Mouse (Mus musculus): ENCODE results near the gene Olfr1412. TPM values are rescaled to one million over a fixed set of nuclear protein-coding genes. Genes with fewer than 3 reads are reported as not detected.

Gene Olfr1412
- polyA plus RNA-seq (2015; fragmentation: Nextera tagmentation; extraction: Ambion mirVana): not detected in 2 replicates

DNA sequence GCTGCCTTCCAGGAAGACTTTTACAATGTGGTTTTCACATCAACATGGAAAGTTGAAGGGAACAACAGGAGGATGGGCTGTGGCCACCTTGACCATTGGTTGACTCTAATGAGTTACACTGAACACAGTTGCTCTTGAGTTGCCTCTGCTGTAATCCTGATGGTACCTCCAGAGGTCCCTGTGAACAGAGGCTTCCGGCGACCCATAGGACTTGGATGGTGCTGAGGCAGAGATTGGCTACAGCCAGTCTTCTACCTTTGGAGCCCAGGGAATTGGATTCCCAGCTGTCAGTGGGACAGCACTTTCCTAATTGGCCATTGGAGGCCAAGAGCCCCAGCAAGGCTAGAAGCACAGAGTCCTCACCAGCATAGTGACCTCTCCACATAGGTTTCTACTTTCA lies at the start of gene Olfr1412:
TSS of gene Olfr1412 (plus strand) at position 301 of the 400 bp plus-strand sequence.
- no peak within 1 kb of the TSS for H3K4me3 ChIP-seq (ENCODE audit: low read depth, low read length)
- no peaks in the 10 kb centered on the region for H3K4me1 ChIP-seq (replicated peaks; ENCODE audit: control insufficient read depth, insufficient read depth)
- no peaks in the 10 kb centered on the region for H3K9me3 ChIP-seq (ENCODE audit: control insufficient read depth, low read length)
- WGBS: 88% methylated on average over 2 of the region's 2 CpGs
- no peak within 1 kb of the TSS for H3K9ac ChIP-seq (ENCODE audit: low read length)
- no peak within 1 kb of the TSS for H3K4me2 ChIP-seq (replicated peaks; ENCODE audit: low read depth)
- H3K27me3 ChIP-seq (ENCODE audit: control insufficient read depth, insufficient read depth, low read length): no peaks in the 10 kb centered on the region
- DNase-seq (ENCODE audit: low spot score): no peak
- no peaks in the 10 kb centered on the region for H3K36me3 ChIP-seq (ENCODE audit: control insufficient read depth, insufficient read depth, low read length)
- no peak for ATAC-seq (ENCODE audit: low FRiP score, low TSS enrichment)
- TF ChIP-seq EP300 (optimal IDR thresholded peaks at IDR 0.05) (no peak), CTCF (IDR thresholded peaks at IDR 0.05; ENCODE audit: low read depth) (no peak)
- no peak within 1 kb of the TSS for H3K27ac ChIP-seq (replicated peaks)

DNA sequence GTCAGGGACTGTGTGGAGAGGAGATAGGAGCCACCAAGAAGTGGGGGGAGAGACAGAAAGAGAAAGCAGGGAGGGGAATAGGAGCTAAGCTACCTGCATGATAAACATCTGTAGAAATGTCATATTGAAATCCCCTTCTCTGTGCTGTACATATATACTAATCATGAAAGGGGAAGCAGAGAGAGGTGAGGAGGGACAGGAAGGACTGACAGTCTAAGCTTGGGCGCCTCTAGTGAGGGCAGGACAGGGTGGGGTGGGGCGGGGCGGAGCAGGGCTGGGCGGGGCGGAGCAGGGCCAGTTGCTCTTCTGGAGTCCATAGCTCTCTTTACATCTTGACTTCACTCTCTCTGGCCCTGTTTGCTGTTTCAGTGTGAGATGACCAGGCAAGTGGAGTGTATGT lies 48.6 kb upstream of the Olfr1412 start:
- 42% methylated on average over 5 of the region's 5 CpGs for whole genome bisulfite sequencing
- Histone ChIP-seq H3K27me3 (ENCODE audit: control insufficient read depth, insufficient read depth, low read length) (no peaks in the 10 kb centered on the region), H3K4me2 (replicated peaks; ENCODE audit: low read depth) (no peak overlapping the region), H3K27ac (replicated peaks) (no peak overlapping the region), H3K4me1 (replicated peaks; ENCODE audit: control insufficient read depth, insufficient read depth) (no peaks in the 10 kb centered on the region), H3K36me3 (ENCODE audit: control insufficient read depth, insufficient read depth, low read length) (no peaks in the 10 kb centered on the region), H3K9ac (ENCODE audit: low read length) (no peak overlapping the region), H3K9me3 (ENCODE audit: control insufficient read depth, low read length) (no peaks in the 10 kb centered on the region), H3K4me3 (ENCODE audit: low read depth, low read length) (no peak overlapping the region)
- TF ChIP-seq EP300 (optimal IDR thresholded peaks at IDR 0.05) (no peak), CTCF (IDR thresholded peaks at IDR 0.05; ENCODE audit: low read depth) (no peak)
- DNase-seq (ENCODE audit: low spot score) (no peak), ATAC-seq (ENCODE audit: low FRiP score, low TSS enrichment) (no peak)

DNA sequence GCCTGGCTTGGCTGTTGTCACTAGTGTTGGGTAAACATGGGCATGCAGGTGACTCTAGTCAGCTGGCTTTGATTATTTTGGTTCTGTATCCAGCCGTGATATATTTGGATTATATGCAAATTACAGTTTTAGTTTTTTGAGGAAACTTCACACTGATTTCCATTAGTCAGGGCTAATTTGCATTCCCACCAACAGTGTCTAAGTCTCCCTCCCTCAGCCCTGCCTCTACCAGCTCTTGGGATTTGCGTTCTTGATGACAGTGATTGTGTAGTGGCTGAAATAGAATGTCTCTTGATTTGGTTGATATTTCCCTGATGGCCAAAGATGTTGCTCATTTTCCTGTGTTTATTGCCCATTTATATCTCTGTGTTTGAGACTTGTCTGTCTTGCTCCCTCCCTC lies 46.5 kb upstream of the Olfr1412 start:
- no peak overlapping the region for H3K4me3 ChIP-seq (ENCODE audit: low read depth, low read length)
- no peaks in the 10 kb centered on the region for H3K36me3 ChIP-seq (ENCODE audit: control insufficient read depth, insufficient read depth, low read length)
- H3K9ac ChIP-seq (ENCODE audit: low read length): no peak overlapping the region
- H3K27ac ChIP-seq (replicated peaks): no peak overlapping the region
- ATAC-seq (ENCODE audit: low FRiP score, low TSS enrichment) (no peak), DNase-seq (ENCODE audit: low spot score) (no peak)
- 36% methylated on average over 2 of the region's 2 CpGs for WGBS
- H3K9me3 ChIP-seq (ENCODE audit: control insufficient read depth, low read length): no peaks in the 10 kb centered on the region
- H3K4me1 ChIP-seq (replicated peaks; ENCODE audit: control insufficient read depth, insufficient read depth): no peaks in the 10 kb centered on the region
- H3K27me3 ChIP-seq (ENCODE audit: control insufficient read depth, insufficient read depth, low read length): no peaks in the 10 kb centered on the region
- H3K4me2 ChIP-seq (replicated peaks; ENCODE audit: low read depth): no peak overlapping the region
- TF ChIP-seq CTCF (IDR thresholded peaks at IDR 0.05; ENCODE audit: low read depth): no peak
- no peak for TF ChIP-seq EP300 (optimal IDR thresholded peaks at IDR 0.05)

DNA sequence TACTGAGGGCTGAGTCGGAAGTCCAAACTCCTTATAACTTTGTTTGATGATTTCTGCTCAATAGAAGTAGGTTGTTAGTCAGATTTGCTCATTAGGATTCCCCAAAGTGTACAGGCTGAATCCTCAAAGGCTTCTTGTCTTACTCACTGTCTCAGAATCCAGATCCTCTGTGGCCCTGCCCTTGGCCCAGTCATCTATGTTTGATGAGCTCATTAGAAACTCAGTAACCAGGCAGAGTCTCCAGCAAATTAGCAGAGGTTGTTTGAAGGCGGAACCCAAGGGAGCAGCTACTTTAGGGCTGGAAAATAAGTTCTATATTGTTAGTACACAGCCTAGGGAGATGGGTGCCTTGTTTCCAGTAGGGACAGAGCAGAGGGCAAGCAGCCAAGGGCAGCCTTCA lies 39.6 kb upstream of the Olfr1412 start:
- Histone ChIP-seq H3K36me3 (ENCODE audit: control insufficient read depth, insufficient read depth, low read length) (no peaks in the 10 kb centered on the region), H3K4me2 (replicated peaks; ENCODE audit: low read depth) (no peak overlapping the region), H3K27ac (replicated peaks) (no peak overlapping the region), H3K9ac (ENCODE audit: low read length) (no peak overlapping the region), H3K4me1 (replicated peaks; ENCODE audit: control insufficient read depth, insufficient read depth) (no peaks in the 10 kb centered on the region), H3K4me3 (ENCODE audit: low read depth, low read length) (no peak overlapping the region), H3K27me3 (ENCODE audit: control insufficient read depth, insufficient read depth, low read length) (no peaks in the 10 kb centered on the region), H3K9me3 (ENCODE audit: control insufficient read depth, low read length) (no peaks in the 10 kb centered on the region)
- WGBS: 85% methylated on average over 2 of the region's 2 CpGs
- DNase-seq (ENCODE audit: low spot score) (no peak), ATAC-seq (ENCODE audit: low FRiP score, low TSS enrichment) (no peak)
- TF ChIP-seq CTCF (IDR thresholded peaks at IDR 0.05; ENCODE audit: low read depth): no peak
- TF ChIP-seq EP300 (optimal IDR thresholded peaks at IDR 0.05): no peak

DNA sequence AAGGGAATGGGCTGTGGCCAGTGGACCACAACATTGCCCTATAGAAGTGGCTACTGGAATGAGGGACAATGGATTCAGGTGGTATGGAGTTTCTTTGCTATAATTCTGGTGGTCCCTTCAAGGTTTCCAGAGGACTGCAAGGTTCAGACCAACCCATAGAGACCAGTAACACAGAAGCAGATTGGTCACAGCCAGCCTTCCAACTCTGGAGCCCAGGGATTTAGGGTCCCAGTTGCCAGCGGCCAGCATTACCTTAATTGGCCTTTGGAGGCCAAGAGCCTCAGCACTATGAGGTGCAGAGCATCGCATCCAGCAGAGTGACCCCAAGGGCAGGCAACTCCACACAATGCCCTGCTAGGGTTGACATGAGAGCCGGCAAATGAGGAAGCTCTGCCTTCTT lies 14.6 kb upstream of the Olfr1412 start, which contains the start of gene Olfr1413:
TSS of gene Olfr1413 (plus strand) at position 301 of the 400 bp plus-strand sequence.
- H3K9me3 ChIP-seq (ENCODE audit: control insufficient read depth, low read length): no peaks in the 10 kb centered on the region
- no peaks in the 10 kb centered on the region for H3K36me3 ChIP-seq (ENCODE audit: control insufficient read depth, insufficient read depth, low read length)
- no peaks in the 10 kb centered on the region for H3K4me1 ChIP-seq (replicated peaks; ENCODE audit: control insufficient read depth, insufficient read depth)
- TF ChIP-seq EP300 (optimal IDR thresholded peaks at IDR 0.05) (no peak), CTCF (IDR thresholded peaks at IDR 0.05; ENCODE audit: low read depth) (no peak)
- WGBS: 89% methylated on average over 3 of the region's 3 CpGs
- no peak within 1 kb of the TSS for H3K9ac ChIP-seq (ENCODE audit: low read length)
- ATAC-seq (ENCODE audit: low FRiP score, low TSS enrichment) (no peak), DNase-seq (ENCODE audit: low spot score) (no peak)
- no peak within 1 kb of the TSS for H3K27ac ChIP-seq (replicated peaks)
- H3K4me3 ChIP-seq (ENCODE audit: low read depth, low read length): no peak within 1 kb of the TSS
- H3K27me3 ChIP-seq (ENCODE audit: control insufficient read depth, insufficient read depth, low read length): no peaks in the 10 kb centered on the region
- H3K4me2 ChIP-seq (replicated peaks; ENCODE audit: low read depth): no peak within 1 kb of the TSS

DNA sequence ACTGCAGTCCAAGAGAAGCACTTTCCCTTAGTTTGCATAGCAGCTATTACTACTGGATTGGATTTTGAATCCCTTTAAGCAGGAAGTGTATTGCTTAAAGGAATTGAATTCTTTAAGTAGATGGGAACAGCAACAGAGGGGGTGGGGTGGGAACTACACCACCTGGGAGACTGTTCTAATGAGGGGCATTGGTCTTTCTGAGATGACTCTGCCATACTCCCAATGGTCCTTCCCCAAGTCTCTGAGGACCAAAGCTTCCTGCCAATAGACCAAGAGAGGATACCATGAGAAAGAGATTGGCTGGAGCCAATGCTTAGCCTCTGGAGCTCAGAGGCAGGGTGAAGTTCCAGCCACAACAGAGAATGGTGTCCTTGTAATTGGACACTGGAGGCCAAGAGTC lies 8.5 kb downstream of the Olfr1412 start, which contains the start of gene Olfr1411:
TSS of gene Olfr1411 (plus strand) at position 301 of the 400 bp plus-strand sequence.
- no peak for ATAC-seq (ENCODE audit: low FRiP score, low TSS enrichment)
- Histone ChIP-seq H3K4me3 (ENCODE audit: low read depth, low read length) (no peak within 1 kb of the TSS), H3K9me3 (ENCODE audit: control insufficient read depth, low read length) (no peaks in the 10 kb centered on the region), H3K36me3 (ENCODE audit: control insufficient read depth, insufficient read depth, low read length) (no peaks in the 10 kb centered on the region), H3K4me2 (replicated peaks; ENCODE audit: low read depth) (no peak within 1 kb of the TSS), H3K4me1 (replicated peaks; ENCODE audit: control insufficient read depth, insufficient read depth) (no peaks in the 10 kb centered on the region), H3K27ac (replicated peaks) (no peak within 1 kb of the TSS), H3K9ac (ENCODE audit: low read length) (no peak within 1 kb of the TSS), H3K27me3 (ENCODE audit: control insufficient read depth, insufficient read depth, low read length) (no peaks in the 10 kb centered on the region)
- TF ChIP-seq EP300 (optimal IDR thresholded peaks at IDR 0.05) (no peak), CTCF (IDR thresholded peaks at IDR 0.05; ENCODE audit: low read depth) (no peak)
- DNase-seq (ENCODE audit: low spot score): no peak
